Mouse (Mus musculus): ENCODE measurements at regions not wholly inside any gene's neighbourhood (a gene's known extent, or its start where the extent isn't known, plus 50 kb on each side); places are given as distances from the start of the nearest gene placed in this dataset.

GRCm38 (mm10) chr17:64382894-64383293 is 51.2 kb upstream of the Pja2 start:
- DNase-seq = no peak

- no peak for DNase-seq
Observed at GRCm38 (mm10) chr17:64383600-64383999, 51.9 kb upstream of the Pja2 start.

GRCm38 (mm10) chr17:64390349-64390748 is 58.6 kb upstream of the Pja2 start:
- no peak for DNase-seq

GRCm38 (mm10) chr17:64397254-64397897 is 65.7 kb upstream of the Pja2 start:
- DNase-seq = peak; percentile 47

- peak; percentile 44 for DNase-seq
Observed at GRCm38 (mm10) chr17:64398114-64398692, 66.5 kb upstream of the Pja2 start.

- DNase-seq = no peak
Observed at GRCm38 (mm10) chr17:64398708-64399107, 67.0 kb upstream of the Pja2 start.

- no peak for DNase-seq
Observed at GRCm38 (mm10) chr17:64406742-64407254, 75.1 kb upstream of the Pja2 start.

GRCm38 (mm10) chr17:64407255-64408011 is 75.7 kb upstream of the Pja2 start:
- DNase-seq = no peak

- no peak for DNase-seq
Observed at GRCm38 (mm10) chr17:64425811-64426210, 94.1 kb upstream of the Pja2 start.

GRCm38 (mm10) chr17:64426536-64426935 is 94.8 kb upstream of the Pja2 start:
- no peak for DNase-seq

GRCm38 (mm10) chr17:64439571-64439970 is 107.9 kb upstream of the Pja2 start:
- no peak for DNase-seq

- no peak for DNase-seq
Observed at GRCm38 (mm10) chr17:64454736-64455135, 123.0 kb upstream of the Pja2 start.

- DNase-seq = no peak
Observed at GRCm38 (mm10) chr17:64466273-64466672, 134.3 kb upstream of the Man2a1 start.

GRCm38 (mm10) chr17:64466746-64467145 is 133.8 kb upstream of the Man2a1 start:
- DNase-seq = no peak

GRCm38 (mm10) chr17:64467297-64467696 is 133.2 kb upstream of the Man2a1 start:
- DNase-seq = no peak

GRCm38 (mm10) chr17:64469754-64470400 is 130.7 kb upstream of the Man2a1 start:
- no peak for DNase-seq

GRCm38 (mm10) chr17:64480607-64481038 is 119.9 kb upstream of the Man2a1 start:
- DNase-seq = peak; percentile 59

GRCm38 (mm10) chr17:64484835-64485234 is 115.7 kb upstream of the Man2a1 start:
- no peak for DNase-seq

- no peak for DNase-seq
Observed at GRCm38 (mm10) chr17:64489769-64490335, 110.7 kb upstream of the Man2a1 start.

GRCm38 (mm10) chr17:64490664-64491063 is 109.9 kb upstream of the Man2a1 start:
- no peak for DNase-seq

- DNase-seq = no peak
Observed at GRCm38 (mm10) chr17:64491922-64492353, 108.6 kb upstream of the Man2a1 start.

GRCm38 (mm10) chr17:64492614-64493269 is 107.8 kb upstream of the Man2a1 start:
- DNase-seq = peak; percentile 12
